Mouse (Mus musculus) CH12.LX (cell line): ENCODE data around the gene Scarb1.

Source experiments
- CHD2 ChIP-seq: IDR thresholded peaks from 2 replicates; pipeline ENCODE4 v1.6.1; 2011; ENCODE audit warnings: low read length, improper control_type of control experiment
- CTCF ChIP-seq, 2 experiments: IDR thresholded peaks in 1 of 2; conservative IDR thresholded peaks in 1 of 2; 2 replicates each; pipeline ENCODE4 v1.5.1; 2011 to 2012; ENCODE audit warnings: low read depth in 2 of 2, low read length in 2 of 2, improper control_type of control experiment in 1 of 2, inconsistent platforms in 1 of 2, mild to moderate bottlenecking in 1 of 2, moderate library complexity in 1 of 2
- EP300 ChIP-seq: IDR thresholded peaks from 2 replicates; pipeline ENCODE4 v1.6.1; 2011; ENCODE audit warnings: low read length, improper control_type of control experiment
- ETS1 ChIP-seq: conservative IDR thresholded peaks from 2 replicates; pipeline ENCODE4 v1.6.1; 2012; ENCODE audit warnings: low read depth, mild to moderate bottlenecking, inconsistent platforms, low read length, improper control_type of control experiment, moderate library complexity
- GABPA ChIP-seq: IDR thresholded peaks from 2 replicates; pipeline ENCODE4 v1.6.1; 2012; ENCODE audit warnings: low read depth, low read length, improper control_type of control experiment, inconsistent platforms; ENCODE audit not compliant: insufficient replicate concordance
- MAX ChIP-seq: IDR thresholded peaks from 2 replicates; pipeline ENCODE4 v1.6.1; 2011; ENCODE audit warnings: low read length, improper control_type of control experiment
- NRF1 ChIP-seq: IDR thresholded peaks from 2 replicates; pipeline ENCODE4 v1.6.1; 2014; ENCODE audit warnings: low read depth, mild to moderate bottlenecking, inconsistent platforms, low read length, improper control_type of control experiment, moderate library complexity
- POLR2A ChIP-seq: IDR thresholded peaks from 2 replicates; pipeline ENCODE4 v1.6.1; 2011; ENCODE audit warnings: low read depth, mild to moderate bottlenecking, improper control_type of control experiment, low read length
- RCOR1 ChIP-seq: conservative IDR thresholded peaks from 2 replicates; pipeline ENCODE4 v1.6.1; 2012; ENCODE audit warnings: low read depth, mild to moderate bottlenecking, inconsistent platforms, low read length, improper control_type of control experiment
- USF1 ChIP-seq: IDR thresholded peaks from 2 replicates; pipeline ENCODE4 v1.6.1; 2014; ENCODE audit warnings: low read depth, mild to moderate bottlenecking, inconsistent platforms, low read length, improper control_type of control experiment

- TF ChIP-seq GABPA: no peak
- no peak for TF ChIP-seq EP300
- no peak; a peak in 1 of 4 replicates for TF ChIP-seq CTCF (conservative IDR thresholded peaks at IDR 0.05 in 1 of 2, IDR thresholded peaks at IDR 0.05 in 1 of 2; ENCODE audit: low read depth in 2 of 2, low read length in 2 of 2)
- TF ChIP-seq ETS1: no peak
- TF ChIP-seq POLR2A: no peak
- no peak for TF ChIP-seq RCOR1
- no peak for TF ChIP-seq CHD2
- TF ChIP-seq USF1: no peak
- TF ChIP-seq NRF1: no peak
- TF ChIP-seq MAX: no peak
Observed at GRCm38 (mm10) chr5:125358270-125358608, 17.3 kb upstream of the Scarb1 start.
